Mouse (Mus musculus) mouse embryonic stem cell (cell line): ENCODE results near the gene Lrrc8e.
"Not testable (repeated sequence)": the region's sequence is repeated elsewhere in the genome, so short reads cannot be mapped to it uniquely, and the experiment has no call there.

Source experiments
- in situ Hi-C, 2 experiments: fragments of 300-500 bp; cut with MboI; formaldehyde crosslinking; loops; 1 replicate in 1 of 2; 3 replicates in 1 of 2; pipeline ENCODE4 v1.14.3; 2019 to 2020; ENCODE audit warnings: low sequenced_read_pairs in 2 of 2, low pct_unique_long_range_greater_than_20kb in 1 of 2, mixed read lengths in 1 of 2; ENCODE audit not compliant: unreplicated experiment in 1 of 2

Lrrc8e gene

GRCm38 (mm10) chr8:4252934-4253841 is 26.6 kb downstream of the Lrrc8e start, which contains the start of gene Snapc2:
Gene Snapc2 (plus strand): TSS chr8:4253080.
- in situ Hi-C loops, result no loop called here

DNA sequence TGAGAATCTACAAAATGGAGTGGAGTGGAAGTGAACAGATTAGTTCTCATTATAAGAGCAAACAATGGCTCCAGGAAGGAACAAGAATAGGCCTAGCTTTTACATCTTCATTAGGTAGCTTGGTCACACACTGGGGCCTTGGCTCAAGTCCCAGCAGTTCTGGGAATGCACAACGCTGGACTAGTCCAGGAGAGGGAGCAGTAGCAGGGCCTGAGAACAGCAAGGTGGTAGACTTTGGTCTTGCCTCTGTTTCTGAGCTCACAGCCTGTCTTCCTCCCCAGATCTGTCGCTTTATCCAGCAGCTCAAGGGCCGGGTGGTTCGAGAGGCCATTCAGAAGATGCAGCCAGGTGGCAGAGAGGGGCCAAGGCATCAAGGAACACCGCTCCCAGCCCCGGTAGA is 27.4 kb downstream of the Lrrc8e start:
- in situ Hi-C loops, result no loop called here

- in situ Hi-C loops, result not testable (repeated sequence)
Measured at GRCm38 (mm10) chr8:4255471-4255870, 28.8 kb downstream of the Lrrc8e start.

GRCm38 (mm10) chr8:4256911-4257310 is 30.3 kb downstream of the Lrrc8e start:
- in situ Hi-C loops, result no loop called here

GRCm38 (mm10) chr8:4257350-4257749 is 30.7 kb downstream of the Lrrc8e start:
- in situ Hi-C loops, result no loop called here

- in situ Hi-C loops, result no loop called here
Measured at GRCm38 (mm10) chr8:4258233-4258632, 31.6 kb downstream of the Lrrc8e start.

- in situ Hi-C loops, result no loop called here
Measured at GRCm38 (mm10) chr8:4258678-4259077, 32.1 kb downstream of the Lrrc8e start.

DNA sequence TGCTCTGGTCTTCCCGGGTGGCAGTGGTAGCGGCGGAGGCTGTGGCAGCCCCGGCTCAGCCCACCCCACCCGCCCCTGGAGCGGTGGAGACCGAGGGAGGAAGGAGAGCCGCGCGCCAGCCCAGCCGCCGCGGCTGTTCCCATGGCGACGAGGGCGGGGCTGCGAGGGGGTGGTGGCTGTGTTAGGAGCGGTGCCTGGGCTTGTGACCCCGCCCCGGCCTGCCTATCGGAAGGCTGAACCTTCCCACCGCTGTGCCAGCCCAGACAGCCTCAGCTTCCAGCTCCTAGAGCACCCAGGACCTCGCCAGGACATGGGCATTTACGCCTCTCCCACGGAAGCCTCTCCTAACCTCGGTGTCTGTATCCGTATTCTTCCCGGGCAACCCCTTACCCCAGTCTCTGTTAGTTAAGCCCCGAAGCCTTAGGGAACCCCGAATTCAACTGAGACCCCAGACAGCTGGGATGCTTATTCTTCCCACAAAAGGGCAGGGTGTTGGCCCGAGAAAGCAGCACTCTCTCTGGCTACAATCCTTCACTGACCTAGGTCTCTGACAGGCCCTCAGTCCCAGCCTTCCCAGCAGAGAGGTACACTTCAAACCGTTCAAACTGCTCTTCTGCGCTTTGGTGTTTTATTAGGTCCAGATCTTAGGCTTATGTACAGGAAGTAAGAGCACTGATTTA is 32.6 kb downstream of the Lrrc8e start, which contains the start of gene Ctxn1:
TSS of gene Ctxn1 (minus strand) at position 150 of the 680 bp plus-strand sequence.
- in situ Hi-C loops, result no loop called here

DNA sequence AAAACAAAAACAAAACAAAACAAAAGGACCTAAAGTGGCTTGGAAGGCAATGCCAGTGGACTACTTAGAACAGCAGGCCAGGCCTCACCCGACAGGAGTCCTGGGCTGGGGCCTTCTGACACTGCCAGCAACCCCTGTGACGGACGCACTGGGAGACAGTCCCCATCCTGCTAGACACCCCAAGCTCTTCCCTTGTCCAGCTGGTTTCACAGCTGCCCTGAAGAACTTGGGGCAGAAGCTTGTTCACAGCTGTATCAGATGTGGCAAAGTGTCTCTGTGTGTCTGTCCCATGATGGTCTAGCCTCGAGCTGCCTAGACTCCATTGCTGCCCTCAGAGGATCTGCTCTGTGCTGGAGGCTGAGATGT is 33.2 kb downstream of the Lrrc8e start:
- in situ Hi-C loops, result no loop called here

DNA sequence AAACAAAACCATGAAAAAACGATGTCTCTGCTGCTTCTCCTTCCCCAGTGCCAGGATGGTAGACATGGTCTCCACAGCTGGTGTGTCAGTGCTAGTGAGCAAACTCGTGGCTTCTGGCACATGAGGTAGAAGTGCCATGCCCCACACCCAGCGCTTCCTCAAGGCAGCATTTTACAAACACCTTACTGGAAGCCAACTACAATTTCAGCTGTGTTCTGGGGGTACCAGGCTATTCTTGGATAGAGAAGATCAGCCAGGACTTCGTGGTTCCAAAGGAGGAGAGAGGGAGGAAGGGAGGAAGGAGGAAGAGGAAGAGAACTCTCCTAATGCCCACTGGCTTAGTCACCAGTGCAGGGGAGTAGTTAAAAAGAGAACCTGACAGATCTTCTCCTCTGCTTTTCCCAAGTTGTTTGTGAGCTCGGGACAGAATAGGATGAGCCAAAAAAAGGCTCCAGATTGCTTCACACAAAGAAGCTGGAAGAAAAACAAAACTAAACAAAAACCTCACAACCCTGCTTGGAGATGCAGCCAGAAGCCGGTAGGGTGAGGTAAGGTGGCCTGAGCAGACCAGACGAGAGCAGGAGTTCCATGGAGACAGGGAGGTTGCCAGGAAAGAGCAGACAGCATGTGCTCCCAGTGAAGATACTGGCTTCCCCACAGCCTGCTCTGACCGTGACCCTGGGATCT is 36.6 kb downstream of the Lrrc8e start:
- in situ Hi-C loops, result no loop called here

DNA sequence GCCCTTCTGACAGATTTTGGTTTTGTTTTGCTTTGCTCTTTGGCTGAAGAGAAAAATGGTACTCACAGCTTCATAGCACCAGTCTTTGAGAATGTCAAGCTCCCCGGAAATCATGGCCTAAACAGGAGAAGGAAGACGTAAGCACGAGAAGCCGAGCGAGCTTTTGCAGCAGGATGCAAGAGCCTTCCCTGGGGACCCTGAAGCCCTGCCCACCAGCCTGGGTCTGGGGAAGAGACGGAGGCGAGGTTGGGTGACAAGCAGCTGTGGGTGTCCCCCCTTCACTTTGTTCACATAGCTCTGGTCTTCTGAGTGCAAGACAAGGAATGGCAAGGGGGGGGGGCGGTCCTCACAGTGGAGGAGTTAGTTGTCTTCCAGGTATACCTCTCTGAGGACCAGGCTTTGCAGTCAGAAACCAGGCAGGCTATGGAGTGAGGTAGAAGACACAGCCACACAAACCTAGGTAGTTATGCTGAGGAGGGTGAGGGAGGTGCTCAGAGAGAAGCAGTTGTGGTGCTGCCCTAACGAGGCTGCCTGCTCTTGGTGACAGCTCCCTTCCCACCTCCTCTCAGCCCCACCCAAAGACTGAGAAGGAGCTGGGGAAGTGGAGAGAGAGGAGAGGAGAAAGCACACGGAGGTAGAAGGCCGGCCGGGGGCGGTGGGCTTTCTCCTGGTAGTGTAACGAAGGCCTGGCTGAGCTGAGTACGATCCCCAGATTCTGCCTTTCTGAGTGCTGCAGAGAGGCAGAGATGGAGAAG is 38.7 kb downstream of the Lrrc8e start:
- in situ Hi-C loops, result no loop called here

- in situ Hi-C loops, result no loop called here
Measured at GRCm38 (mm10) chr8:4267627-4268026, 41.0 kb downstream of the Lrrc8e start.

DNA sequence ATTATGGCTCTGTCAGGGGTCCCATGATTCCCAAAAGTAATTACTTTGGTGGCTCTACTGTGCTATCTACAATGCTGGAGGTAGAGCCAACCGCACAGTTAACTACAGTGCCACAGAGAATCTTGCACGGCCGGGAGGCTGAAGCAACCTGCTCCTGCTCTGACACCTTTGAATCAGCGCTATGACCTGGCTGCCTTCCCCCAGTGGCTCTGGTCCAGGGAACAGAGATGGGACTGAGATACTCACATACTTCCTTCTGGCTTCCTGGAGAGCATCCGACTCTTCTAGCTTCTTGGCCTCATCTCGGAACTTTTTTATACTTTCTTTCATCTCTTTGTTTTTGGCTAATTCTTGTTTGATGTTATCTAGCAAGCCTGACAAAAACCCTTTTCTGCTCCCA is 43.0 kb downstream of the Lrrc8e start:
- in situ Hi-C loops, result no loop called here

DNA sequence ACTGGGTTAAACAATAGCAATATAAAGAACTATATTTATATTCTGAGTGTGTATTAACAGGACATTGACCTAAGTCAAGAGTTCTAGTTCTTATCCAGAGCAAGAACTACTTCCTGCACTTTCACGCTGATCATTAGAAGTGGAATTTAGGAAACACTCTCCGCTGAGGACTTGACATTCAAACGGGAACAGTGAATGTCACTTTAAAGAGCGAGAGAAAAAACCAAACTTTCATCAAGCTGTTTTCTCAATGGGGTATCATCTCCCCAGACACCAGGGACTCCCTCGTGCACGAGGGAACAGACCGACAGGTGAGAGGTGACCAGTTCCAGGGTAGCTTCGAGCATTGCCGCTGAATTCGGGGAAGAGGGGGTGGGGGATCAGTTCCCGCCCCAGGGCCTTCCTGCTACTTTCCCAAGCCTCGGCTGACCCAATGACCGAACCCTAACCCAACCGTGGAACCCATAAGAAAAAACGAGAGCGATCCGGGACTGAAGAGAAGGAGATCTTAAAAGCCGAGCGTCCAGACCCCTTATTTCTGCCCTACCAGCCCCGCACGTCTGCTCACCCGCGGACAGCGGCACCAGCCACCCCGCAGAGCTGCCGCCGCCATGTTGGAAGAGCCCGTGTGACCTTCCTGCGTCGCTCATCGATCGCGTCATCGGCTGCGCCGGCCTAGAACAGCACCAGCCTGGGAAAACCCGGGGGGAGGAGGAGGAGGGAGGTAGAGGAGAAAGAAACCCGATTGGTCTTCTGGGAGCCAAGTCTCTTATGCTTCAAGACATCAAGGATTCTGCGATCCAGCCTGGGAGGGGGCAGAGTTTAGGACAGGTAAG is 48.9 kb downstream of the Lrrc8e start, which contains the start of gene Timm44:
TSS of gene Timm44 (minus strand) at position 639 of the 836 bp plus-strand sequence.
- in situ Hi-C loops, result no loop called here

GRCm38 (mm10) chr8:4276111-4276465 is 49.5 kb downstream of the Lrrc8e start:
- in situ Hi-C loops, result no loop called here
